Mouse (Mus musculus) limb, embryonic 13.5 days (tissue): ENCODE measurements around the gene Zfp592. TPM values are rescaled to one million over a fixed set of nuclear protein-coding genes. Genes with fewer than 3 reads are reported as not detected.

Experiments
- ATAC-seq: fragments of 200-750 bp; cut with Nextera tagmentation; 2 replicates; pipeline ENCODE4 v1.8.0; 2017; ENCODE audit warnings: low read depth, moderate number of reproducible peaks, moderate TSS enrichment; ENCODE audit not compliant: low FRiP score
- H3K27ac ChIP-seq: fragments of 300-500 bp; sonication (generic); 2 replicates; pipeline ENCODE4 v1.5.1; 2015; ENCODE audit warnings: inconsistent platforms, mild to moderate bottlenecking, moderate library complexity
- H3K27me3 ChIP-seq: fragments of 300-500 bp; sonication (generic); 2 replicates; pipeline ENCODE4 v1.6.1; 2015; ENCODE audit warnings: mild to moderate bottlenecking, inconsistent platforms
- H3K36me3 ChIP-seq: fragments of 300-500 bp; sonication (generic); 2 replicates; pipeline ENCODE4 v1.6.1; 2015; ENCODE audit warnings: inconsistent platforms, mild to moderate bottlenecking, moderate library complexity
- H3K4me1 ChIP-seq: fragments of 300-500 bp; sonication (generic); 2 replicates; pipeline ENCODE4 v1.6.1; 2015; ENCODE audit warnings: inconsistent platforms
- H3K4me2 ChIP-seq: fragments of 300-500 bp; sonication (generic); replicated peaks from 2 replicates; pipeline ENCODE4 v1.6.1; 2015; ENCODE audit warnings: inconsistent platforms, mild to moderate bottlenecking, moderate library complexity
- H3K4me3 ChIP-seq: fragments of 300-500 bp; sonication (generic); 2 replicates; pipeline ENCODE4 v1.5.1; 2015; ENCODE audit warnings: moderate library complexity, mild to moderate bottlenecking, inconsistent platforms
- H3K9ac ChIP-seq: fragments of 300-500 bp; sonication (generic); 2 replicates; pipeline ENCODE4 v1.6.1; 2015; ENCODE audit warnings: mild to moderate bottlenecking, inconsistent platforms
- H3K9me3 ChIP-seq: fragments of 300-500 bp; sonication (generic); 2 replicates; pipeline ENCODE4 v1.6.1; 2016; ENCODE audit warnings: inconsistent platforms
- WGBS: fragments of 180-500 bp; shearing (Covaris S2); methylation state at CpG from one replicate; pipeline ENCODE4 v1.1.7; 2015; 5-methylcytosine and 5-hydroxymethylcytosine counted together
- polyA plus RNA-seq: library from polyadenylated mRNA; unstranded; fragments of >200 nt; fragmentation: Nextera tagmentation; extraction: Ambion mirVana; gene quantifications from 2 replicates; pipeline ENCODE4 v1.2.1, GENCODE M21; 2015

Gene Zfp592
- polyA plus RNA-seq, 1 experiment from 2014 or later = 12.9 TPM

DNA sequence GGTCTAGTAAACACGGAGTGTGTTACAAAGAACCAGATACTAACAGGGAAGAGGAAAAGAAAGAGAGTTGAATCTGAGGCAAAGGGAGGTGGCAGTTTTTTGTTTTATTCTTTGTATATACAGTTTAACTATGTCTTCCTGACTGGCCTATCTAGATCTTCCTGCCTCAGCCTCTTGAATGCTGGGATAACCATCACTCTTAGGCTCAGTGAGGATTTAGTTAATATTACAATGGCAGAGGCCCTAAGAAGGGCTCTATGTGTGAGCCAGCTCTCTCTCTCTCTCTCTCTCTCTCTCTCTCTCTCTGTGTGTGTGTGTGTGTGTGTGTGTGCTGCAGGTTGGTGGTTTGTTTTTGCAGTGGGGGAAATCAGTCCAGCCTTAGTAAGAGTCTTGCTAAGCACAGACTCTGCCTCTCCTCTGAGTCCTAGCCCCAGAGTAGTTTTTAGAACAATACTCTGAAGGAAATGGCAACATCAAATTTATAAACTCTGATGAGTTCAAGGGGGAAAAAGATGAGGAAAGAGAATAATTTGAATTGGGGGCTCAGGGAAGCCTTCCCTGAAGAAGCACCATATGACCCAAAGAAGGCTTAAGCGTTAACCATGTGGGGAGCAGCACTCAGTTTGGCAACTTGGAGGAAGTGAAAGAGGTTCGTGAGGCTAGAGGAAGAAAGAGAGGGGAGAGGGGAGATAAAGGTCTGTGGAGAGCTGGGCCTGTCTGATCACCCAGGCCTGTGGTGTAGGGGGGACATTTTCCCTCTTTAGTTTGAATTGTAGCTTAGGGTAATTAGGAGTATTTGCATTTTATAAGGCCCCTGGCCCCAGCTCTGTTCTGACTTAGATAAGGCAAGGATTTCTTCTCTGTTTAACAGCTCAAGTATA, 2.0 kb downstream of the Zfp592 start:
- Histone ChIP-seq H3K36me3 (no peaks in the 10 kb centered on the region), H3K9ac (no peak overlapping the region), H3K9me3 (no peaks in the 10 kb centered on the region), H3K27me3 (no peaks in the 10 kb centered on the region), H3K4me3 (peak overlapping the region; percentile 92; the same call in 1 of the 2 replicates), H3K4me1 (peaks cover 41% of the 10 kb centered on the region), H3K27ac (no peak overlapping the region), H3K4me2 (peak overlapping the region; percentile 92)
- 54% methylated on average over 3 of the region's 3 CpGs for WGBS
- ATAC-seq = no peak

DNA sequence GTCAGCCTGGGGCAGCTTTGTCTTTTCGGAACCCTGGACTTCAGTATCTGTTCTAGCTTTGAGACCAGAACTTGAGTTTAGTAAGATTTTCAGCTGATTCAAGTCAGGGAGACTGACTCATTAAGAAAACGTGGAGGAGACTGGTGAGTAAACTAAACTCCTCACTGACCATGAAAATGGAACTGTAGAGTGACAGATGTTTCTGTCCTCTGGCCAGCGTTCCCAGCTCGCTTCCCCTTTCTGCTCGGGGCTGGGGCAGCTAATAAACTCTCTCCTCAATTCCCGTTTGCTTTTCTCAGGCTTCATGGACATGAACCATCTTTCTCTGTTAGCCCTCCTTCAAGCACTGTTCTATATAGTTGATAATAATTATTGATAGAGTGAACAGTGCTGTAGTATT, 4.3 kb downstream of the Zfp592 start:
- WGBS = 54% methylated on average over 6 of the region's 6 CpGs
- ATAC-seq = no peak
- Histone ChIP-seq H3K4me3 (no peak overlapping the region), H3K9ac (no peak overlapping the region), H3K36me3 (no peaks in the 10 kb centered on the region), H3K9me3 (no peaks in the 10 kb centered on the region), H3K4me1 (peaks cover 25% of the 10 kb centered on the region), H3K27me3 (no peaks in the 10 kb centered on the region), H3K27ac (no peak overlapping the region), H3K4me2 (no peak overlapping the region)

GRCm38 (mm10) chr7:80999536-80999935, 6.1 kb downstream of the Zfp592 start:
- ATAC-seq = no peak
- Histone ChIP-seq H3K27me3 (no peaks in the 10 kb centered on the region), H3K9ac (no peak overlapping the region), H3K36me3 (no peaks in the 10 kb centered on the region), H3K4me2 (no peak overlapping the region), H3K4me3 (no peak overlapping the region), H3K9me3 (no peaks in the 10 kb centered on the region), H3K27ac (no peak overlapping the region), H3K4me1 (peaks cover 28% of the 10 kb centered on the region)
- 93% methylated on average over 2 of the region's 2 CpGs for WGBS

DNA sequence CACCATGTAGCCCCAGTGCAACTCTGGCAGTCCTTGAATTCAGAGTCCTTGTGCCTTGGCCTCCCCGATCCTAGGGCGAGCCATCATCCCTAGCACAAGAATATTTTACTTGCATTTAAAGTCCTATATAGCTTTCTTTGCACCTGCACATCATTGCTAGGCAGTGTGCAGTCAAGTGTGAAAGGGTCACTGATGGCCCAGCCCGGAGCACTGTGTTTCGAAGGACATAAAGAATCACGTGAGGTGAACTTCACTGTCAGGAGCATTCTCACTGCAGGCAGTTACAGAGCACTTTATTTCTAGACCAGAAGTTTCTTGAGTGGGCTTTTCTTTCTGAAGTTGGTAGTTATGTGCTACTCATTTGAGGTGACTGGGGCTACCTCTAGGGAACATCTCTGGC, 8.4 kb downstream of the Zfp592 start:
- peaks cover 11% of the 10 kb centered on the region; the same call in 1 of the 2 replicates for H3K4me1 ChIP-seq
- no peak for ATAC-seq
- H3K27ac ChIP-seq = no peak overlapping the region
- no peaks in the 10 kb centered on the region for H3K36me3 ChIP-seq
- WGBS = 87% methylated on average over 5 of the region's 5 CpGs
- H3K4me2 ChIP-seq = no peak overlapping the region
- H3K9ac ChIP-seq = no peak overlapping the region
- H3K9me3 ChIP-seq = no peaks in the 10 kb centered on the region
- H3K4me3 ChIP-seq = no peak overlapping the region
- no peaks in the 10 kb centered on the region for H3K27me3 ChIP-seq

DNA sequence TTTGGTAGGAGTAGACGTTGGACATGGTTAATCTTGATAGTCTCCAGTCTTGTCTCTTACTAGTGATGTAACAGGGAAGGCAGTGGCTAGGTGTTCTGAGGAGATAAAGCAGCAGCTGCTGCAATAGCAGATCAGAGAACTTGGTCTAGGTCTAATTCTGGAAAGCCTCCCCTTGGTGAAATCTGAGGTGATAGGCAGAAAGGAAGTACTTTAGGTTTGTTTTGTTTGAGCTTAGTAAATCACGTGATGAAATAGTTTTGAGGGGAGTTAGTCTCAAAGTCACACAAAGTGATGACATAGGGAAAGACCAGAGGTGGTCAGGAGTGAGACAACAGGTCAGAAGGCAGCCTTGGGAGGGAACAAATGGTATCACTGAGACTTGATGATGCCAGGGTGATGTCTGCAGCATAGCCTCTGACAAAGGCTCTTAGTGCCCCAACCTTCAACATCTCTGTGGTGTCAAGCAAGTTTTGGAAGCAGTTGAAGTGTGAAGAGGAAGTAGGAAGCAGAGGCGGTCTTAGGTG, 11.1 kb downstream of the Zfp592 start:
- H3K4me2 ChIP-seq = no peak overlapping the region

DNA sequence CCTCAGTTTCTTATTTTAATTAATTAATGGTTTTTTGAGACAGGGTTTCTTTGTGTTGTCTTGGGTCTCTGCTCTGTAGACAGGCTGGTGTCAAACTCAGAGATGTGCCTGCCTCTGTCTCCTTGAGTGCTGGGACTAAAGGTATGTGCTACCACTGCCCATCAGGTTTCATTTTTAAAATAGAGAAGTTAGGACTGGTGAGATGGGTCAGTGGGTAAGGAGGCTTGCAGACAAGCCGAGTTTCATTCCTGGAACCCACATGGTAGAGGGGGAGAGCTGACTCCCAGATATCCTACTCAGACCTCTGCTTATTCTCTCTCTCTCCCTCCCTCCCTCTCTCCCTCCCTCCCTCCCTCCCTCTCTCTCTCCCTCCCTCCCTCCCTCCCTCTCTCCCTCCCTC, 12.5 kb downstream of the Zfp592 start:
- H3K36me3 ChIP-seq = peaks cover 17% of the 10 kb centered on the region
- 71% methylated on average over 1 of the region's 1 CpGs for WGBS
- no peak for ATAC-seq
- 0 out of 2 replicates have a peak, but pooled peaks cover 6% of the 10 kb centered on the region for H3K4me1 ChIP-seq
- H3K9ac ChIP-seq = no peak overlapping the region
- no peak overlapping the region for H3K27ac ChIP-seq
- H3K9me3 ChIP-seq = no peaks in the 10 kb centered on the region
- no peak overlapping the region for H3K4me3 ChIP-seq
- H3K4me2 ChIP-seq = no peak overlapping the region
- H3K27me3 ChIP-seq = no peaks in the 10 kb centered on the region

More for the DNA sequence above, 11.1 kb downstream of the Zfp592 start:
- H3K36me3 ChIP-seq = peaks cover 6% of the 10 kb centered on the region
- no peaks in the 10 kb centered on the region for H3K27me3 ChIP-seq
- ATAC-seq = no peak
- 69% methylated on average over 3 of the region's 3 CpGs for WGBS
- H3K9me3 ChIP-seq = no peaks in the 10 kb centered on the region
- no peak overlapping the region for H3K9ac ChIP-seq
- no peak overlapping the region for H3K27ac ChIP-seq
- 0 out of 2 replicates have a peak, but pooled peaks cover 6% of the 10 kb centered on the region for H3K4me1 ChIP-seq
- no peak overlapping the region for H3K4me3 ChIP-seq

DNA sequence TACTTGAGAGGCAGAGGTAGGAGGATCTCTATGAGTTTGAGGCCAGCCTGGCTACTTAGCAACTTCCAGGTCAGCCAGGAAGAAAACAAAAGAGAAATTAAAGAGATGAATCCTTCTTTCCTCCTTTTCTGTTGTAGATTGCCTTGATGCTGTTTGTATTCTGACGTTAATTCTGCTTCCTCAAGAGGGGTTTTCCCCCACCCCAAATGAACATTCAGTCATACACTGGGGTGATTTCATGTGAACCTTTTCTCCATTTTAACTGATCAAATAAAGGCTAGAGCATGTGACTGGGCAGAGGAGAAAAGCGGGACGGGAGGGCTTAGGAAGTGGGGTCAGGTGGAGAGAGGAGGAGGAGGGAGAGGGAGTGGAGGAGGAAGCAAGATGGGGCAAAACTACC, 14.8 kb downstream of the Zfp592 start:
- 88% methylated on average over 3 of the region's 3 CpGs for WGBS
- H3K36me3 ChIP-seq = peaks cover 27% of the 10 kb centered on the region
- H3K27me3 ChIP-seq = no peaks in the 10 kb centered on the region
- ATAC-seq = no peak
- no peak overlapping the region for H3K4me2 ChIP-seq
- no peaks in the 10 kb centered on the region for H3K9me3 ChIP-seq
- 0 out of 2 replicates have a peak, but pooled peaks cover 6% of the 10 kb centered on the region for H3K4me1 ChIP-seq
- no peak overlapping the region for H3K27ac ChIP-seq
- H3K9ac ChIP-seq = no peak overlapping the region
- H3K4me3 ChIP-seq = no peak overlapping the region

DNA sequence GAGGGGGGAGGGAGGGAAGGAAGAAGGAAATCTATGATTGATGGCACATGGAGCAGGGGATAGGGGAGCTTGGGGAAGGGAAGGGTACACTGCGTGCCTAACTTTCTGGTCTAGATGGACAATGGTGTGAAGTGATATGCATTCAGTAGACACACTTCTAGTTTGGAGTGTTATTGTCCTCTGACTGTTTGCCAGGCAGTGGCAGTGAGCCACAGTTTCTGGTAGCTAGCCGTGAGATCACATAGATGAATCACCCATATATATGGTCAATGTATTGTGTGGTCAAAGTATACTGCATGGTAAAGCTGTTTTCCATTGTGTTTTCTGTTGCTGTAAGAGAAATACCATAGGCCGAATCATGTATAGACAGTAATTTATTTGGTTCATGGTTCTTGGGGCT, 18.1 kb downstream of the Zfp592 start:
- H3K27ac ChIP-seq = no peak overlapping the region
- H3K36me3 ChIP-seq = peaks cover 36% of the 10 kb centered on the region
- no peaks in the 10 kb centered on the region for H3K9me3 ChIP-seq
- WGBS = 96% methylated on average over 3 of the region's 3 CpGs
- no peak overlapping the region for H3K4me2 ChIP-seq
- no peaks in the 10 kb centered on the region for H3K4me1 ChIP-seq
- H3K4me3 ChIP-seq = no peak overlapping the region
- ATAC-seq = no peak
- no peak overlapping the region for H3K9ac ChIP-seq
- H3K27me3 ChIP-seq = no peaks in the 10 kb centered on the region

DNA sequence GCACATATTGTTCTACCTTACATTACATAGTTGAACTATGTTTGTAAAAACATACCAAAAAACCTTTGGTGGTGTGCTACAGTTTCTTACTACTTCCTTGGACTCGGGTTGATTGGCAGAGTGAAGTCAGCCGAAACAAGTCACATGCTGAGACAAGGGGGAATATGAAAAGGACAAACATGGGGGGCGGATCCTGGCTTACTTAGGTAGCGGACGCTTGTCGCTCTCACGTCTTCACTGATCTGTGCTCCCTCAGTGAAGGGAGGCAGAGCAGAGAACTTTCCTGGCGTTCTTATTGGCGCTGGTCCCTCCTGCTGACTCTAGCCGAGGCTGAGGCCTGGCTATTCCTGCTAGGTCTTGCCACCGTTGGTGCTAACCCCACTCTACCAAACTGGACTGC, 26.8 kb downstream of the Zfp592 start:
- Histone ChIP-seq H3K9ac (no peak overlapping the region), H3K4me3 (no peak overlapping the region), H3K4me1 (no peaks in the 10 kb centered on the region), H3K27ac (no peak overlapping the region), H3K9me3 (no peaks in the 10 kb centered on the region), H3K36me3 (peaks cover 41% of the 10 kb centered on the region), H3K4me2 (no peak overlapping the region), H3K27me3 (no peaks in the 10 kb centered on the region)
- WGBS = 79% methylated on average over 11 of the region's 11 CpGs
- ATAC-seq = no peak

DNA sequence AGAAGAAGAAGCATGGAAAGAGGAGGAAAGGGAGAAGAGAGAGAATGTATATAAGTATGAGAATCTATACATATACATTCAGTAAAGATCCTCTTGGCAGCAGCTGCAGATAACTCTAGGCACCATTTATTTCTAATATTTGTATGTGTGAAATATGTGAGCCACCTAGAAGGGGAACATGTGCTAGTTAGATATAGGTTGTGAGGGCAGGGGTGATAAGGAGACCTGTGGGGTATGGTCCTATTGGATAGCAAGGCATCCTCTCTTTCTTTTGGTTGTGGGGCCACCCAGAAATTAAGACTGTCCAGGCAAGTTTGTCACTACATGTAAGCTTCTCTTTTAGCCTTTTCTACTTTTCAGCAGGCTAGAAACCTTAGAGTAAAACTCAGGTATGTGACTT, 29.2 kb downstream of the Zfp592 start:
- Histone ChIP-seq H3K27ac (no peak overlapping the region), H3K9ac (no peak overlapping the region), H3K4me3 (no peak overlapping the region), H3K4me2 (no peak overlapping the region), H3K9me3 (no peaks in the 10 kb centered on the region), H3K27me3 (no peaks in the 10 kb centered on the region), H3K36me3 (peaks cover 59% of the 10 kb centered on the region), H3K4me1 (no peaks in the 10 kb centered on the region)
- ATAC-seq = no peak

- H3K36me3 ChIP-seq = peaks cover 66% of the 10 kb centered on the region
- WGBS = 74% methylated on average over 5 of the region's 5 CpGs
These were observed 30.6 kb downstream of the Zfp592 start for GRCm38 (mm10) chr7:81024118-81024517.

DNA sequence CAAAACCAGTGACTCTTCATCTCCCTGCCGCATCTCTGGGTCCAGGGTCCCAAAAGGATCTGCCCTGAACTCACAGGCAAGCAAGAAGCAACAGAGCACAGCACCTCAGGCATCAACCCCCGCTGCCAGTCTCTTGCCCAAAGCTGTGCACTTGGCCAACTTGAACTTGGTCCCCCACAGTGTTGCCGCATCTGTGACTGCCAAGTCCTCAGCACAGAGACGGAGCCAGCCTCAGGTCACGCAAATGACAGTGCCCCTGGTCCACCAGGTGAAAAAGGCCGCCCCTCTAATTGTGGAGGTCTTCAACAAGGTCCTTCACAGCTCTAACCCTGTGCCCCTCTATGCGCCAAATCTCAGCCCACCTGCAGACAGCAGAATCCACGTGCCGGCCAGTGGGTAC, 31.2 kb downstream of the Zfp592 start:
- H3K4me1 ChIP-seq = no peaks in the 10 kb centered on the region
- no peaks in the 10 kb centered on the region for H3K27me3 ChIP-seq
- no peak overlapping the region for H3K9ac ChIP-seq
- WGBS = 93% methylated on average over 9 of the region's 9 CpGs
- H3K4me3 ChIP-seq = no peak overlapping the region
- no peak overlapping the region for H3K27ac ChIP-seq
- H3K36me3 ChIP-seq = peaks cover 71% of the 10 kb centered on the region
- no peak overlapping the region for H3K4me2 ChIP-seq
- H3K9me3 ChIP-seq = no peaks in the 10 kb centered on the region
- no peak for ATAC-seq

More at GRCm38 (mm10) chr7:81024118-81024517, 30.6 kb downstream of the Zfp592 start:
- Histone ChIP-seq H3K27ac (no peak overlapping the region), H3K4me2 (no peak overlapping the region), H3K4me3 (no peak overlapping the region), H3K9me3 (no peaks in the 10 kb centered on the region), H3K4me1 (no peaks in the 10 kb centered on the region), H3K9ac (no peak overlapping the region), H3K27me3 (no peaks in the 10 kb centered on the region)
- no peak for ATAC-seq
